Mouse (Mus musculus): Measurements from ENCODE around the gene Aplp1.

Aplp1 gene

GRCm38 (mm10) chr7:30454259-30454658, 8.9 kb upstream of the Aplp1 start:
- in situ Hi-C loops (cut with MboI; ENCODE audit: low pct_unique_long_range_greater_than_20kb in 1 of 2, low sequenced_read_pairs in 2 of 2, unreplicated experiment in 1 of 2) = no loop called here

- in situ Hi-C loops (cut with MboI; ENCODE audit: low pct_unique_long_range_greater_than_20kb in 1 of 2, low sequenced_read_pairs in 2 of 2, unreplicated experiment in 1 of 2) = no loop called here
Observed at GRCm38 (mm10) chr7:30453766-30454165, 8.4 kb upstream of the Aplp1 start.

GRCm38 (mm10) chr7:30453327-30453726, 8.0 kb upstream of the Aplp1 start:
- in situ Hi-C loops (cut with MboI; ENCODE audit: low pct_unique_long_range_greater_than_20kb in 1 of 2, low sequenced_read_pairs in 2 of 2, unreplicated experiment in 1 of 2) = no loop called here

- in situ Hi-C loops (cut with MboI; ENCODE audit: low pct_unique_long_range_greater_than_20kb in 1 of 2, low sequenced_read_pairs in 2 of 2, unreplicated experiment in 1 of 2) = no loop called here
Observed at GRCm38 (mm10) chr7:30450241-30450640, 4.9 kb upstream of the Aplp1 start.

- in situ Hi-C loops (cut with MboI; ENCODE audit: low pct_unique_long_range_greater_than_20kb in 1 of 2, low sequenced_read_pairs in 2 of 2, unreplicated experiment in 1 of 2) = no loop called here
Observed at GRCm38 (mm10) chr7:30444154-30444970, 973 bp downstream of the Aplp1 start.

- in situ Hi-C loops (cut with MboI; ENCODE audit: low pct_unique_long_range_greater_than_20kb in 1 of 2, low sequenced_read_pairs in 2 of 2, unreplicated experiment in 1 of 2) = no loop called here
Observed at GRCm38 (mm10) chr7:30443696-30444095, 1.6 kb downstream of the Aplp1 start.

GRCm38 (mm10) chr7:30440697-30441096, 4.6 kb downstream of the Aplp1 start:
- in situ Hi-C loops (cut with MboI; ENCODE audit: low pct_unique_long_range_greater_than_20kb in 1 of 2, low sequenced_read_pairs in 2 of 2, unreplicated experiment in 1 of 2) = no loop called here

- in situ Hi-C loops (cut with MboI; ENCODE audit: low pct_unique_long_range_greater_than_20kb in 1 of 2, low sequenced_read_pairs in 2 of 2, unreplicated experiment in 1 of 2) = loop anchor here (5.0 kb wide), 1 partner anchor 33 kb away; no protein-coding TSS in a partner anchor
Observed at GRCm38 (mm10) chr7:30439734-30440133, 5.6 kb downstream of the Aplp1 start.

- in situ Hi-C loops (cut with MboI; ENCODE audit: low pct_unique_long_range_greater_than_20kb in 1 of 2, low sequenced_read_pairs in 2 of 2, unreplicated experiment in 1 of 2) = loop anchor here (5.0 kb wide), 1 partner anchor 35 kb away; no protein-coding TSS in a partner anchor
Observed at GRCm38 (mm10) chr7:30436879-30437278, 8.5 kb downstream of the Aplp1 start.

- in situ Hi-C loops (cut with MboI; ENCODE audit: low pct_unique_long_range_greater_than_20kb in 1 of 2, low sequenced_read_pairs in 2 of 2, unreplicated experiment in 1 of 2) = loop anchor here (5.0 kb wide), 1 partner anchor 37 kb away; no protein-coding TSS in a partner anchor
Observed at GRCm38 (mm10) chr7:30435156-30435555, 10.2 kb downstream of the Aplp1 start.

- in situ Hi-C loops (cut with MboI; ENCODE audit: low pct_unique_long_range_greater_than_20kb in 1 of 2, low sequenced_read_pairs in 2 of 2, unreplicated experiment in 1 of 2) = loop anchor here (5.0 kb wide), 1 partner anchor 38 kb away; no protein-coding TSS in a partner anchor
Observed at GRCm38 (mm10) chr7:30434701-30435100, 10.6 kb downstream of the Aplp1 start.

- in situ Hi-C loops (cut with MboI; ENCODE audit: low pct_unique_long_range_greater_than_20kb in 1 of 2, low sequenced_read_pairs in 2 of 2, unreplicated experiment in 1 of 2) = no loop called here
Observed at GRCm38 (mm10) chr7:30434238-30434637, 11.1 kb downstream of the Aplp1 start.

GRCm38 (mm10) chr7:30431793-30432192, 13.5 kb downstream of the Aplp1 start:
- in situ Hi-C loops (cut with MboI; ENCODE audit: low pct_unique_long_range_greater_than_20kb in 1 of 2, low sequenced_read_pairs in 2 of 2, unreplicated experiment in 1 of 2) = no loop called here

GRCm38 (mm10) chr7:30430191-30430590, 15.1 kb downstream of the Aplp1 start:
- in situ Hi-C loops (cut with MboI; ENCODE audit: low pct_unique_long_range_greater_than_20kb in 1 of 2, low sequenced_read_pairs in 2 of 2, unreplicated experiment in 1 of 2) = no loop called here

GRCm38 (mm10) chr7:30429327-30429726, 16.0 kb downstream of the Aplp1 start:
- in situ Hi-C loops (cut with MboI; ENCODE audit: low pct_unique_long_range_greater_than_20kb in 1 of 2, low sequenced_read_pairs in 2 of 2, unreplicated experiment in 1 of 2) = loop anchor here in 1 of 2 experiments (5.0 kb wide), 1 partner anchor 92 kb away; no protein-coding TSS in a partner anchor

GRCm38 (mm10) chr7:30423071-30423641, 22.2 kb downstream of the Aplp1 start:
- in situ Hi-C loops (cut with MboI; ENCODE audit: low pct_unique_long_range_greater_than_20kb in 1 of 2, low sequenced_read_pairs in 2 of 2, unreplicated experiment in 1 of 2) = no loop called here

- in situ Hi-C loops (cut with MboI; ENCODE audit: low pct_unique_long_range_greater_than_20kb in 1 of 2, low sequenced_read_pairs in 2 of 2, unreplicated experiment in 1 of 2) = no loop called here
Observed at GRCm38 (mm10) chr7:30422560-30422959, 22.8 kb downstream of the Aplp1 start.

GRCm38 (mm10) chr7:30421890-30422435, 23.4 kb downstream of the Aplp1 start:
- in situ Hi-C loops (cut with MboI; ENCODE audit: low pct_unique_long_range_greater_than_20kb in 1 of 2, low sequenced_read_pairs in 2 of 2, unreplicated experiment in 1 of 2) = no loop called here

GRCm38 (mm10) chr7:30421175-30421889, 24.0 kb downstream of the Aplp1 start, which contains the start of gene Nfkbid:
Nfkbid (plus strand) TSS chr7:30421732.
- in situ Hi-C loops (cut with MboI; ENCODE audit: low pct_unique_long_range_greater_than_20kb in 1 of 2, low sequenced_read_pairs in 2 of 2, unreplicated experiment in 1 of 2) = no loop called here
